Mouse (Mus musculus): ENCODE measurements at regions not wholly inside any gene's neighbourhood (a gene's known extent, or its start where the extent isn't known, plus 50 kb on each side); places are given as distances from the start of the nearest gene placed in this dataset.

- no peak for DNase-seq (ENCODE audit: low read depth, low spot score)
These were observed 157.0 kb downstream of the Fgf18 start for GRCm38 (mm10) chr11:32990201-32990600.

- peak; percentile 21 for DNase-seq (ENCODE audit: low read depth, low spot score)
These were observed 154.5 kb upstream of the Smim23 start for GRCm38 (mm10) chr11:32978899-32979298.

GRCm38 (mm10) chr11:32976572-32976971 lies 152.2 kb upstream of the Smim23 start:
- no peak for DNase-seq (ENCODE audit: low read depth, low spot score)

GRCm38 (mm10) chr11:32973453-32973852 lies 149.0 kb upstream of the Smim23 start:
- no peak for DNase-seq (ENCODE audit: low read depth, low spot score)

GRCm38 (mm10) chr11:32965418-32965817 lies 141.0 kb upstream of the Smim23 start:
- peak; percentile 69 for DNase-seq (ENCODE audit: low read depth, low spot score)

- no peak for DNase-seq (ENCODE audit: low read depth, low spot score)
These were observed 139.4 kb upstream of the Smim23 start for GRCm38 (mm10) chr11:32963625-32964293.

- DNase-seq (ENCODE audit: low read depth, low spot score) = no peak
These were observed 137.2 kb upstream of the Smim23 start for GRCm38 (mm10) chr11:32961600-32961999.

GRCm38 (mm10) chr11:32958961-32959360 lies 134.6 kb upstream of the Smim23 start:
- DNase-seq (ENCODE audit: low read depth, low spot score) = no peak

GRCm38 (mm10) chr11:32956993-32957392 lies 132.6 kb upstream of the Smim23 start:
- peak; percentile 94 for DNase-seq (ENCODE audit: low read depth, low spot score)

GRCm38 (mm10) chr11:32952271-32952670 lies 127.9 kb upstream of the Smim23 start:
- DNase-seq (ENCODE audit: low read depth, low spot score) = no peak

- DNase-seq (ENCODE audit: low read depth, low spot score) = no peak
These were observed 123.7 kb upstream of the Smim23 start for GRCm38 (mm10) chr11:32948132-32948531.

- peak; percentile 58 for DNase-seq (ENCODE audit: low read depth, low spot score)
These were observed 122.1 kb upstream of the Smim23 start for GRCm38 (mm10) chr11:32946481-32947001.

GRCm38 (mm10) chr11:32945071-32945470 lies 120.7 kb upstream of the Smim23 start:
- no peak for DNase-seq (ENCODE audit: low read depth, low spot score)

GRCm38 (mm10) chr11:32941331-32942009 lies 117.1 kb upstream of the Smim23 start:
- peak; percentile 89 for DNase-seq (ENCODE audit: low read depth, low spot score)

- DNase-seq (ENCODE audit: low read depth, low spot score) = no peak
These were observed 114.7 kb upstream of the Smim23 start for GRCm38 (mm10) chr11:32939102-32939501.

- DNase-seq (ENCODE audit: low read depth, low spot score) = no peak
These were observed 112.8 kb upstream of the Smim23 start for GRCm38 (mm10) chr11:32937167-32937566.

GRCm38 (mm10) chr11:32931928-32932327 lies 107.5 kb upstream of the Smim23 start:
- no peak for DNase-seq (ENCODE audit: low read depth, low spot score)

GRCm38 (mm10) chr11:32931018-32931417 lies 106.6 kb upstream of the Smim23 start:
- DNase-seq (ENCODE audit: low read depth, low spot score) = no peak

- no peak for DNase-seq (ENCODE audit: low read depth, low spot score)
These were observed 104.4 kb upstream of the Smim23 start for GRCm38 (mm10) chr11:32928837-32929236.

- DNase-seq (ENCODE audit: low read depth, low spot score) = no peak
These were observed 101.2 kb upstream of the Smim23 start for GRCm38 (mm10) chr11:32925421-32926271.

GRCm38 (mm10) chr11:32924932-32925331 lies 100.5 kb upstream of the Smim23 start:
- no peak for DNase-seq (ENCODE audit: low read depth, low spot score)

- no peak for DNase-seq (ENCODE audit: low read depth, low spot score)
These were observed 88.7 kb upstream of the Smim23 start for GRCm38 (mm10) chr11:32913071-32913470.

All from brain, adult 2 months (tissue).